37 mouse cellular contexts compared by ENCODE assay signal in genomic region chr1:182751301-182751700, GRCm38 (mm10). TPM values are rescaled to one million over a fixed set of nuclear protein-coding genes. Genes with fewer than 3 reads are reported as not detected.
"Had no signal": no experiment of that assay in that cellular context is flagged by ENCODE, and none has a peak within 500 bp of the region (broad histone marks: within the 10 kb centered on the region; RNA-seq: fewer than 3 reads in every experiment).

No protein-coding gene starts in this region.

- H3K4me2 ChIP-seq: embryonic facial prominence, embryonic 12.5 days; embryonic facial prominence, embryonic 13.5 days; embryonic facial prominence, embryonic 15.5 days; forebrain, embryonic 13.5 days; forebrain, embryonic 15.5 days had no signal

- H3K27me3 ChIP-seq: embryonic facial prominence, embryonic 13.5 days; forebrain, embryonic 13.5 days; forebrain, embryonic 15.5 days had no signal

- H3K9me3 ChIP-seq: embryonic facial prominence, embryonic 10.5 days; embryonic facial prominence, embryonic 12.5 days; embryonic facial prominence, embryonic 13.5 days; embryonic facial prominence, embryonic 15.5 days; forebrain, embryonic 10.5 days; forebrain, embryonic 13.5 days; forebrain, embryonic 15.5 days had no signal

- H3K4me3 ChIP-seq: embryonic facial prominence, embryonic 10.5 days; embryonic facial prominence, embryonic 12.5 days; embryonic facial prominence, embryonic 13.5 days; embryonic facial prominence, embryonic 15.5 days; erythroblast, embryonic 14.5 days; forebrain, embryonic 10.5 days; forebrain, embryonic 13.5 days; forebrain, embryonic 15.5 days; gastrocnemius, adult 2 months; heart, adult 2 months had no signal

- H3K9ac ChIP-seq: embryonic facial prominence, embryonic 12.5 days; embryonic facial prominence, embryonic 13.5 days; embryonic facial prominence, embryonic 15.5 days; forebrain, embryonic 13.5 days; forebrain, embryonic 15.5 days; forebrain, postnatal 0 days had no signal

- ATAC-seq: forebrain, embryonic 13.5 days; forebrain, embryonic 14.5 days; forebrain, embryonic 15.5 days; forebrain, embryonic 16.5 days; forebrain, postnatal 0 days had no signal

- H3K4me1 ChIP-seq: embryonic facial prominence, embryonic 12.5 days; embryonic facial prominence, embryonic 13.5 days; embryonic facial prominence, embryonic 15.5 days; forebrain, embryonic 10.5 days; forebrain, embryonic 15.5 days had no signal

- H3K27ac ChIP-seq: embryonic facial prominence, embryonic 10.5 days; embryonic facial prominence, embryonic 12.5 days; embryonic facial prominence, embryonic 13.5 days; embryonic facial prominence, embryonic 15.5 days; forebrain, embryonic 10.5 days; forebrain, embryonic 13.5 days; forebrain, embryonic 15.5 days; gastrocnemius, adult 2 months; heart, adult 2 months had no signal

- H3K36me3 ChIP-seq: embryonic facial prominence, embryonic 10.5 days; embryonic facial prominence, embryonic 12.5 days; embryonic facial prominence, embryonic 13.5 days; embryonic facial prominence, embryonic 15.5 days; forebrain, embryonic 10.5 days; forebrain, embryonic 15.5 days had no signal

- DNase-seq: cerebellum, adult 2 months; cerebellum, adult 8-10 months; cerebellum, adult 9-10 months; cerebellum, adult 9-11 months; cerebellum, postnatal 10 days; cerebellum, postnatal 14 days; cerebellum, postnatal 25 days; cerebellum, postnatal 36 days; embryo, embryonic 11 days; forebrain, postnatal 0 days; gastrocnemius, adult 2 months; gastrocnemius, postnatal 10 days; gastrocnemius, postnatal 14 days; gastrocnemius, postnatal 25 days; gastrocnemius, postnatal 36 days; heart, adult 18-20 months; heart, adult 2 months had no signal

RNA-seq across cellular contexts. Expression of gene Ccdc185, which starts 2.3 kb away (rescaled TPM):
- total RNA-seq: common myeloid progenitor, adult 5-6 weeks; forebrain, postnatal 0 days; gastrocnemius, adult 18-20 months; gastrocnemius, adult 2 months; gastrocnemius, adult 8-10 months; gastrocnemius, postnatal 10 days; gastrocnemius, postnatal 14 days; gastrocnemius, postnatal 25 days; gastrocnemius, postnatal 36 days; gastrocnemius, postnatal 4 days; granulocyte monocyte progenitor cell, adult 5-6 weeks; heart, adult 18-20 months; heart, adult 2 months had no signal
- polyA plus RNA-seq: cerebellum, adult 2 months; cortical plate, adult 2 months; embryonic facial prominence, embryonic 10.5 days; embryonic facial prominence, embryonic 11.5 days; embryonic facial prominence, embryonic 12.5 days; embryonic facial prominence, embryonic 13.5 days; embryonic facial prominence, embryonic 14.5 days; embryonic facial prominence, embryonic 15.5 days; erythroblast, embryonic 14.5 days; forebrain, embryonic 10.5 days; forebrain, embryonic 11.5 days; forebrain, embryonic 13.5 days; forebrain, embryonic 14.5 days; forebrain, embryonic 15.5 days; forebrain, embryonic 16.5 days; forebrain, postnatal 0 days; frontal cortex, adult 2 months had no signal

RNA-seq across cellular contexts. Expression of gene Susd4, which starts 12.4 kb away (rescaled TPM):
- total RNA-seq: common myeloid progenitor, adult 5-6 weeks; granulocyte monocyte progenitor cell, adult 5-6 weeks had no signal
- polyA plus RNA-seq: erythroblast, embryonic 14.5 days had no signal
